Mouse (Mus musculus) limb, embryonic 14.5 days (tissue): ENCODE measurements around the gene Gfer. TPM values are rescaled to one million over a fixed set of nuclear protein-coding genes. Genes with fewer than 3 reads are reported as not detected.

Experiments used
- ATAC-seq: fragments of 200-750 bp; cut with Nextera tagmentation; 2 replicates; pipeline ENCODE4 v1.8.0; 2017; ENCODE audit warnings: low read depth, moderate number of reproducible peaks, moderate TSS enrichment; ENCODE audit not compliant: low FRiP score
- DNase-seq: peaks from one replicate; pipeline ENCODE4 v3.0.0-alpha.2; 2015; ENCODE audit warnings: low spot score
- H3K27ac ChIP-seq: fragments of 300-500 bp; sonication (generic); replicated peaks from 2 replicates; pipeline ENCODE4 v1.5.1; 2014; ENCODE audit warnings: low read depth, mild to moderate bottlenecking, low read length, moderate library complexity, mixed read lengths
- H3K27me3 ChIP-seq: fragments of 300-500 bp; sonication (generic); 2 replicates; pipeline ENCODE4 v1.6.1; 2014; ENCODE audit warnings: low read length, mixed read lengths; ENCODE audit not compliant: control insufficient read depth, insufficient read depth
- H3K36me3 ChIP-seq: fragments of 300-500 bp; sonication (generic); 2 replicates; pipeline ENCODE4 v1.6.1; 2014; ENCODE audit warnings: mild to moderate bottlenecking, low read length, moderate library complexity, mixed read lengths; ENCODE audit not compliant: control insufficient read depth, insufficient read depth
- H3K4me1 ChIP-seq: fragments of 300-500 bp; sonication (generic); 2 replicates; pipeline ENCODE4 v1.6.1; 2014; ENCODE audit warnings: antibody characterized with exemption, low read length, mixed read lengths; ENCODE audit not compliant: control insufficient read depth, insufficient read depth
- H3K4me2 ChIP-seq: fragments of 300-500 bp; sonication (generic); replicated peaks from 2 replicates; pipeline ENCODE4 v1.6.1; 2014; ENCODE audit warnings: low read depth, mild to moderate bottlenecking, low read length, moderate library complexity; ENCODE audit not compliant: severe bottlenecking
- H3K4me3 ChIP-seq: fragments of 300-500 bp; sonication (generic); replicated peaks from 2 replicates; pipeline ENCODE4 v1.5.1; 2014; ENCODE audit warnings: low read length
- H3K9ac ChIP-seq: fragments of 300-500 bp; sonication (generic); 2 replicates; pipeline ENCODE4 v1.6.1; 2014; ENCODE audit warnings: mild to moderate bottlenecking, low read depth, low read length, moderate library complexity; ENCODE audit not compliant: severe bottlenecking
- H3K9me3 ChIP-seq: fragments of 300-500 bp; sonication (generic); 2 replicates; pipeline ENCODE4 v1.6.1; 2016; ENCODE audit warnings: low read length; ENCODE audit not compliant: control insufficient read depth
- POLR2A ChIP-seq: fragments of 200-500 bp; IDR thresholded peaks from 2 replicates; pipeline ENCODE4 v1.8.0; 2012; ENCODE audit warnings: inconsistent platforms, mild to moderate bottlenecking, moderate library complexity, borderline replicate concordance; ENCODE audit not compliant: insufficient read depth, insufficient read length; ENCODE audit errors: extremely low read depth
- WGBS: fragments of 180-500 bp; shearing (Covaris S2); extraction: QIAGEN DNeasy Blood & Tissue Kit; methylation state at CpG from one replicate; pipeline ENCODE4 v1.1.7; 2014; 5-methylcytosine and 5-hydroxymethylcytosine counted together
- polyA plus RNA-seq, 2 experiments: library from polyadenylated mRNA; depleted of rRNA in 1 of 2; stranded (reverse) in 1 of 2; unstranded in 1 of 2; fragments of >200 nt; fragmentation: Nextera tagmentation in 1 of 2; extraction: Ambion mirVana in 1 of 2; gene quantifications; 2 replicates each; pipeline versions ENCODE4 v1.2.1 to v1.2.3; 2012 to 2014

Gfer gene
- polyA plus RNA-seq, 2 experiments = 34.2 to 38.6 TPM

- no peak overlapping the region for H3K4me2 ChIP-seq
- H3K27me3 ChIP-seq = no peaks in the 10 kb centered on the region
- ATAC-seq (no peak), DNase-seq (no peak)
- peaks cover 10% of the 10 kb centered on the region for H3K4me1 ChIP-seq
- H3K4me3 ChIP-seq = no peak overlapping the region
- no peaks in the 10 kb centered on the region for H3K36me3 ChIP-seq
- no peak overlapping the region for H3K27ac ChIP-seq
- H3K9me3 ChIP-seq = no peaks in the 10 kb centered on the region
- H3K9ac ChIP-seq = no peak overlapping the region
- 89% methylated on average over 21 of the region's 21 CpGs for WGBS
- TF ChIP-seq POLR2A = no peak
Measured at GRCm38 (mm10) chr17:24733434-24734050, 37.6 kb upstream of the Gfer start.

- Histone ChIP-seq H3K36me3 (no peaks in the 10 kb centered on the region), H3K9ac (no peak overlapping the region), H3K4me2 (no peak overlapping the region), H3K4me3 (no peak overlapping the region), H3K9me3 (no peaks in the 10 kb centered on the region), H3K4me1 (peaks cover 8% of the 10 kb centered on the region), H3K27ac (no peak overlapping the region), H3K27me3 (no peaks in the 10 kb centered on the region)
- ATAC-seq (no peak), DNase-seq (no peak)
- 79% methylated on average over 12 of the region's 12 CpGs for WGBS
- TF ChIP-seq POLR2A = no peak
Measured at GRCm38 (mm10) chr17:24732233-24732935, 36.4 kb upstream of the Gfer start.

GRCm38 (mm10) chr17:24730787-24731186 lies 34.8 kb upstream of the Gfer start:
- no peak for TF ChIP-seq POLR2A
- H3K4me2 ChIP-seq = no peak overlapping the region
- 82% methylated on average over 14 of the region's 14 CpGs for WGBS

GRCm38 (mm10) chr17:24729067-24729466 lies 33.1 kb upstream of the Gfer start:
- Histone ChIP-seq H3K9me3 (no peaks in the 10 kb centered on the region), H3K9ac (no peak overlapping the region), H3K4me2 (no peak overlapping the region), H3K36me3 (no peaks in the 10 kb centered on the region), H3K27me3 (no peaks in the 10 kb centered on the region), H3K27ac (no peak overlapping the region), H3K4me3 (no peak overlapping the region), H3K4me1 (no peaks in the 10 kb centered on the region)
- TF ChIP-seq POLR2A = no peak
- ATAC-seq = no peak
- no peak for DNase-seq
- WGBS = 80% methylated on average over 6 of the region's 6 CpGs

More at GRCm38 (mm10) chr17:24730787-24731186, 34.8 kb upstream of the Gfer start:
- Histone ChIP-seq H3K36me3 (no peaks in the 10 kb centered on the region), H3K27ac (no peak overlapping the region), H3K27me3 (no peaks in the 10 kb centered on the region), H3K9me3 (no peaks in the 10 kb centered on the region), H3K4me3 (no peak overlapping the region), H3K9ac (no peak overlapping the region), H3K4me1 (no peaks in the 10 kb centered on the region)
- no peak for DNase-seq
- ATAC-seq = no peak

- peaks cover 5% of the 10 kb centered on the region for H3K4me1 ChIP-seq
- no peaks in the 10 kb centered on the region for H3K36me3 ChIP-seq
- TF ChIP-seq POLR2A = no peak
- no peak overlapping the region for H3K4me3 ChIP-seq
- 70% methylated on average over 17 of the region's 17 CpGs for WGBS
- H3K27ac ChIP-seq = no peak overlapping the region
- no peaks in the 10 kb centered on the region for H3K27me3 ChIP-seq
- no peaks in the 10 kb centered on the region for H3K9me3 ChIP-seq
- DNase-seq (no peak), ATAC-seq (no peak)
- no peak overlapping the region for H3K4me2 ChIP-seq
- no peak overlapping the region for H3K9ac ChIP-seq
Measured at GRCm38 (mm10) chr17:24728184-24728583, 32.2 kb upstream of the Gfer start.
